Mouse (Mus musculus): ENCODE measurements around the gene S100a5. TPM values are rescaled to one million over a fixed set of nuclear protein-coding genes. Genes with fewer than 3 reads are reported as not detected.

The S100a5 gene
- polyA plus RNA-seq, 1 experiment from 2014 or later, result not detected

GRCm38 (mm10) chr3:90586906-90587305 lies 21.4 kb upstream of the S100a5 start:
- Histone ChIP-seq H3K27me3 (no peaks in the 10 kb centered on the region), H3K9ac (no peak overlapping the region), H3K27ac (no peak overlapping the region), H3K9me3 (no peaks in the 10 kb centered on the region), H3K4me2 (no peak overlapping the region), H3K4me3 (no peak overlapping the region), H3K36me3 (no peaks in the 10 kb centered on the region), H3K4me1 (replicated peaks) (no peaks in the 10 kb centered on the region)
- 68% methylated on average over 10 of the region's 10 CpGs for WGBS
- ATAC-seq (ENCODE audit: low FRiP score), result no peak

GRCm38 (mm10) chr3:90587361-90588101 lies 20.8 kb upstream of the S100a5 start:
- H3K4me3 ChIP-seq, result no peak overlapping the region
- no peaks in the 10 kb centered on the region for H3K36me3 ChIP-seq
- no peak for ATAC-seq (ENCODE audit: low FRiP score)
- H3K9ac ChIP-seq, result no peak overlapping the region
- no peak overlapping the region for H3K4me2 ChIP-seq
- H3K27ac ChIP-seq, result no peak overlapping the region
- 90% methylated on average over 14 of the region's 14 CpGs for WGBS
- no peaks in the 10 kb centered on the region for H3K9me3 ChIP-seq
- no peaks in the 10 kb centered on the region for H3K27me3 ChIP-seq
- no peaks in the 10 kb centered on the region for H3K4me1 ChIP-seq (replicated peaks)

GRCm38 (mm10) chr3:90589390-90589789 lies 18.9 kb upstream of the S100a5 start:
- Histone ChIP-seq H3K9ac (no peak overlapping the region), H3K4me2 (no peak overlapping the region), H3K4me3 (no peak overlapping the region), H3K4me1 (replicated peaks) (no peaks in the 10 kb centered on the region), H3K36me3 (no peaks in the 10 kb centered on the region), H3K9me3 (no peaks in the 10 kb centered on the region), H3K27me3 (no peaks in the 10 kb centered on the region), H3K27ac (no peak overlapping the region)
- WGBS, result 90% methylated on average over 6 of the region's 6 CpGs
- ATAC-seq (ENCODE audit: low FRiP score), result no peak

DNA sequence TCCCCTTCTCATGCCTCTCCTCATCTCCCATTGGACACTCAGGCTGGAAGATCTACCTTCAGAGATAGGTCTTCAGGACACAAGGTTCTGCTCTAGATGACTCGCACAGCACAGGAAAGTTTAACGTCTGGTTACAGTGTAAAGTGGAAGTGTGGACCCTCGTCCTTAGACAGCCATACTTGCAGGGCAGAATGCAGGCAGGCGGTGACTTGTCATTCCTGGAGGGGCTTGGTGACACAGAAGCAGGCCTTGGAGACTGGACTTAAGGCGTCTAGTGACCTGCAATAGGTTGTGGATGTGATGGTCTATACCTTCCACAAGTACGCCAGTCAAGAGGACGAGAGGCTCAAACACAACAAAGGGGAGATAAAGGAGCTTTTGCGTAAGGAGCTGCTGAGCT lies 18.4 kb upstream of the S100a5 start, which contains the start of gene S100a2:
Gene S100a2, plus strand, starts transcription at position 301 of the 400 bp plus-strand sequence.
- Histone ChIP-seq H3K36me3 (no peaks in the 10 kb centered on the region), H3K27ac (no peak within 1 kb of the TSS), H3K9ac (no peak within 1 kb of the TSS), H3K4me2 (no peak within 1 kb of the TSS), H3K4me1 (replicated peaks) (no peaks in the 10 kb centered on the region), H3K27me3 (no peaks in the 10 kb centered on the region), H3K4me3 (no peak within 1 kb of the TSS), H3K9me3 (no peaks in the 10 kb centered on the region)
- WGBS, result 90% methylated on average over 8 of the region's 8 CpGs
- no peak for ATAC-seq (ENCODE audit: low FRiP score)

GRCm38 (mm10) chr3:90594466-90594865 lies 13.9 kb upstream of the S100a5 start:
- WGBS, result 90% methylated on average over 1 of the region's 1 CpGs
- no peaks in the 10 kb centered on the region for H3K27me3 ChIP-seq
- no peak for ATAC-seq (ENCODE audit: low FRiP score)
- H3K9me3 ChIP-seq, result no peaks in the 10 kb centered on the region
- H3K4me1 ChIP-seq (replicated peaks), result no peaks in the 10 kb centered on the region
- H3K9ac ChIP-seq, result no peak overlapping the region
- no peak overlapping the region for H3K27ac ChIP-seq
- H3K36me3 ChIP-seq, result no peaks in the 10 kb centered on the region
- no peak overlapping the region for H3K4me2 ChIP-seq
- no peak overlapping the region for H3K4me3 ChIP-seq

DNA sequence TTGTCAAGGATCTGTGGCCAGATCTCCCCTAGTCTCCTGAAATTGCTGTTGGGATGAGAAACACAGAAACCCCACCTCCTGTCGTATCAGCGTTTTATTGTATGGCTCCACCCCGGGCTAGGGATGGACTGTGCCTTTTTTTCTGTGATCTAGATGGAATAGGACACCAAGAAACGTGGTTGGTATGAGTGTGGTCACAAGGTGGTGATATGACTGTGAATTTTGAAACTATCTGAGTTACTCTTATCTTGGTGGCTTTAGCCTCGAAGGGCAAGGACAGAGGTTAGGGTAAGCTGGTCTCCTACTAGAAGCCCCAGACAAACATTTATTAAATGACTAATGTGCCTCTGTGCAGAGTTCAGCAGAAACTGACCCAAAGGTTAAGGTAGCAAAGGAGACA lies 12.8 kb upstream of the S100a5 start:
- Histone ChIP-seq H3K27me3 (no peaks in the 10 kb centered on the region), H3K4me2 (no peak overlapping the region), H3K4me1 (replicated peaks) (no peaks in the 10 kb centered on the region), H3K36me3 (no peaks in the 10 kb centered on the region), H3K9me3 (no peaks in the 10 kb centered on the region), H3K4me3 (no peak overlapping the region), H3K27ac (no peak overlapping the region), H3K9ac (no peak overlapping the region)
- no peak for ATAC-seq (ENCODE audit: low FRiP score)
- 85% methylated on average over 5 of the region's 5 CpGs for WGBS

- no peaks in the 10 kb centered on the region for H3K36me3 ChIP-seq
- H3K4me3 ChIP-seq, result no peak overlapping the region
- no peaks in the 10 kb centered on the region for H3K9me3 ChIP-seq
- H3K27ac ChIP-seq, result no peak overlapping the region
- no peaks in the 10 kb centered on the region for H3K4me1 ChIP-seq (replicated peaks)
- H3K4me2 ChIP-seq, result no peak overlapping the region
- no peaks in the 10 kb centered on the region for H3K27me3 ChIP-seq
- ATAC-seq (ENCODE audit: low FRiP score), result no peak
- 89% methylated on average over 6 of the region's 6 CpGs for WGBS
- H3K9ac ChIP-seq, result no peak overlapping the region
Observed at GRCm38 (mm10) chr3:90596810-90597209, 11.5 kb upstream of the S100a5 start.

DNA sequence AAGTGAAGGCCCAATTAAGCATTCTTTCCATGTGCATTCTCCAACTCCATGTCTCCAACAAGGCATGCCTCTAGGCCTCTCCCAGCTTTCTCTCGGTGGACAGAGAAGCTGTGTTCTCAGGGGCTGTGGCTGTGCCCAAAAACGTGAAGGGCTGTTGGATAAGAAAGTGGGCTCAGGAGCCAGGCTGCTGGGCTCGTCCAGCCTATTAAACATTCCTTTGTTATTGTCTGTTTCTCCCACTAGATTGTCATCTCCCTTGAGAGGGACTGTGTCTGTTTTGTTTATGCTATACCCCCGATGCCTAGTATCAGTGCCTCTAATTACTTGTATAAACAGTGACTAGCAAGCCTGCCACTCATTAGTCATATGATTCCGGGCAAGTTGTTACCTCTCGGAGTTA lies 10.6 kb upstream of the S100a5 start:
- H3K9ac ChIP-seq, result no peak overlapping the region
- ATAC-seq (ENCODE audit: low FRiP score), result no peak
- no peaks in the 10 kb centered on the region for H3K36me3 ChIP-seq
- H3K4me2 ChIP-seq, result no peak overlapping the region
- no peaks in the 10 kb centered on the region for H3K27me3 ChIP-seq
- H3K9me3 ChIP-seq, result no peaks in the 10 kb centered on the region
- no peak overlapping the region for H3K27ac ChIP-seq
- H3K4me1 ChIP-seq (replicated peaks), result no peaks in the 10 kb centered on the region
- WGBS, result 60% methylated on average over 6 of the region's 6 CpGs
- no peak overlapping the region for H3K4me3 ChIP-seq

DNA sequence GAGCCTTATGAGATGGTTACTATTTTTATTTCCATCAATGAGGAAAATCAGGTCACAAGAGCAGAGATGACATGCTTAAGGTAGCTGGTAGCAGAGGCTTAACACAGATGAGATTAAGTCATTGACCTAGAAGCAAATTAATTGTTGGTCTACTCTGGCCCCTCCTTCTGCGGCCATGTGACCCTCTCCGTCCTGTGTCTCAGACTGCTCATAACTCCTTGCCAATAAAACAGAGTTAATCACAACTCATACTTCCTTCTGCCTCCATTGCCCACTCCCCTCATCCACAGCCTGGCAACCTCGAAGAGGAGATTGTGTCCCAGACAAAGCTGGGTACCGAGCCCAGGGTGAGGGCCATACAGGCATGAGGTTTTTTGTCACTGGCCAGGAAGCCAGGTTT lies 10.1 kb upstream of the S100a5 start:
- no peak for ATAC-seq (ENCODE audit: low FRiP score)
- H3K9me3 ChIP-seq, result no peaks in the 10 kb centered on the region
- no peaks in the 10 kb centered on the region for H3K4me1 ChIP-seq (replicated peaks)
- H3K4me2 ChIP-seq, result no peak overlapping the region
- 91% methylated on average over 4 of the region's 4 CpGs for WGBS
- H3K27ac ChIP-seq, result no peak overlapping the region
- no peaks in the 10 kb centered on the region for H3K27me3 ChIP-seq
- H3K4me3 ChIP-seq, result no peak overlapping the region
- no peaks in the 10 kb centered on the region for H3K36me3 ChIP-seq
- no peak overlapping the region for H3K9ac ChIP-seq

- H3K4me3 ChIP-seq, result no peak overlapping the region
- H3K4me2 ChIP-seq, result no peak overlapping the region
- H3K9ac ChIP-seq, result no peak overlapping the region
- H3K4me1 ChIP-seq (replicated peaks), result 0 out of 2 replicates have a peak, but pooled peaks cover 3% of the 10 kb centered on the region
- no peaks in the 10 kb centered on the region for H3K9me3 ChIP-seq
- ATAC-seq (ENCODE audit: low FRiP score), result no peak
- WGBS, result 81% methylated on average over 3 of the region's 3 CpGs
- H3K36me3 ChIP-seq, result no peaks in the 10 kb centered on the region
- no peak overlapping the region for H3K27ac ChIP-seq
- no peaks in the 10 kb centered on the region for H3K27me3 ChIP-seq
Observed at GRCm38 (mm10) chr3:90599401-90599800, 8.9 kb upstream of the S100a5 start.

GRCm38 (mm10) chr3:90600036-90600435 lies 8.3 kb upstream of the S100a5 start:
- Histone ChIP-seq H3K4me1 (replicated peaks) (peaks cover 9% of the 10 kb centered on the region; the same call in 1 of the 2 replicates), H3K27ac (no peak overlapping the region), H3K36me3 (no peaks in the 10 kb centered on the region), H3K9me3 (no peaks in the 10 kb centered on the region), H3K4me2 (no peak overlapping the region), H3K27me3 (no peaks in the 10 kb centered on the region), H3K4me3 (no peak overlapping the region), H3K9ac (no peak overlapping the region)
- 87% methylated on average over 6 of the region's 6 CpGs for WGBS
- ATAC-seq (ENCODE audit: low FRiP score), result no peak

- WGBS, result 81% methylated on average over 8 of the region's 8 CpGs
- ATAC-seq (ENCODE audit: low FRiP score), result no peak
Observed at GRCm38 (mm10) chr3:90600458-90601195, 7.7 kb upstream of the S100a5 start.

More at GRCm38 (mm10) chr3:90600458-90601195, 7.7 kb upstream of the S100a5 start:
- no peak overlapping the region for H3K4me2 ChIP-seq
- no peaks in the 10 kb centered on the region for H3K36me3 ChIP-seq
- H3K4me1 ChIP-seq (replicated peaks), result peaks cover 9% of the 10 kb centered on the region; the same call in 1 of the 2 replicates
- no peaks in the 10 kb centered on the region for H3K9me3 ChIP-seq
- no peak overlapping the region for H3K4me3 ChIP-seq
- H3K27me3 ChIP-seq, result no peaks in the 10 kb centered on the region
- no peak overlapping the region for H3K27ac ChIP-seq
- H3K9ac ChIP-seq, result no peak overlapping the region

All from hindbrain, embryonic 13.5 days (tissue).